Mouse (Mus musculus) ES-Bruce4 (cell line): ENCODE data around the gene A930033H14Rik. TPM values are rescaled to one million over a fixed set of nuclear protein-coding genes. Genes with fewer than 3 reads are reported as not detected.

Source experiments
- H3K27ac ChIP-seq: 2 replicates; pipeline ENCODE4 v1.5.1; 2012; ENCODE audit warnings: low read length, inconsistent platforms; ENCODE audit not compliant: insufficient read depth
- H3K27me3 ChIP-seq: 2 replicates; pipeline ENCODE4 v1.6.1; 2012; ENCODE audit warnings: mild to moderate bottlenecking, low read length, inconsistent platforms; ENCODE audit not compliant: control insufficient read depth, poor library complexity, insufficient read depth, severe bottlenecking
- H3K36me3 ChIP-seq: 2 replicates; pipeline ENCODE4 v1.6.1; 2012; ENCODE audit warnings: inconsistent platforms, mild to moderate bottlenecking, low read length, moderate library complexity; ENCODE audit not compliant: control insufficient read depth, poor library complexity, insufficient read depth, severe bottlenecking
- H3K4me1 ChIP-seq: one replicate; pipeline ENCODE4 v1.8.1; 2011; ENCODE audit warnings: low read length; ENCODE audit not compliant: control insufficient read depth, insufficient read depth
- H3K4me3 ChIP-seq: 2 replicates; pipeline ENCODE4 v1.5.1; 2011; ENCODE audit warnings: low read depth, mild to moderate bottlenecking, low read length
- H3K9ac ChIP-seq: 2 replicates; pipeline ENCODE4 v1.6.1; 2012; ENCODE audit warnings: low read depth, mild to moderate bottlenecking, inconsistent platforms; ENCODE audit not compliant: poor library complexity, severe bottlenecking
- H3K9me3 ChIP-seq: replicated peaks from 2 replicates; pipeline ENCODE4 v1.6.1; 2012; ENCODE audit warnings: mild to moderate bottlenecking, low read length, inconsistent platforms; ENCODE audit not compliant: control insufficient read depth, poor library complexity, insufficient read depth, severe bottlenecking
- CTCF ChIP-seq: IDR thresholded peaks from one replicate; pipeline ENCODE4 v1.8.1; 2011; ENCODE audit warnings: low read depth, low read length
- EP300 ChIP-seq: IDR thresholded peaks from 2 replicates; pipeline ENCODE4 v1.6.1; 2011; ENCODE audit warnings: low read depth, low read length; ENCODE audit not compliant: insufficient read depth
- POLR2A ChIP-seq: IDR thresholded peaks from one replicate; pipeline ENCODE4 v1.8.1; 2011; ENCODE audit warnings: low read length; ENCODE audit not compliant: insufficient read depth
- polyA plus RNA-seq: library from polyadenylated mRNA; stranded (reverse); fragments of >200 nt; gene quantifications from 2 replicates; pipeline ENCODE4 v1.2.4, GENCODE M21; 2011; ENCODE audit warnings: low read depth; ENCODE audit not compliant: missing spikeins, insufficient read depth, insufficient read length

Gene A930033H14Rik
- 0.40 and 0.52 TPM in 2 replicates for polyA plus RNA-seq

GRCm38 (mm10) chr10:69212542-69213440 lies at the start of gene A930033H14Rik:
Gene A930033H14Rik (minus strand): TSS chr10:69213098.
- Histone ChIP-seq H3K9me3 (no peaks in the 10 kb centered on the region), H3K4me3 (peak within 1 kb of the TSS; percentile 82), H3K27me3 (0 out of 2 replicates have a peak, but pooled peaks cover 2% of the 10 kb centered on the region), H3K4me1 (no peaks in the 10 kb centered on the region), H3K9ac (peak within 1 kb of the TSS; percentile 31), H3K36me3 (no peaks in the 10 kb centered on the region), H3K27ac (no peak within 1 kb of the TSS)
- TF ChIP-seq CTCF (no peak), EP300 (no peak), POLR2A (no peak)

- TF ChIP-seq POLR2A: no peak
- TF ChIP-seq EP300: no peak
- no peak for TF ChIP-seq CTCF
- H3K9me3 ChIP-seq: no peaks in the 10 kb centered on the region
Observed at GRCm38 (mm10) chr10:69259929-69260328, 47.0 kb upstream of the A930033H14Rik start.

GRCm38 (mm10) chr10:69259161-69259560 lies 46.3 kb upstream of the A930033H14Rik start:
- TF ChIP-seq POLR2A: no peak
- no peak for TF ChIP-seq EP300
- TF ChIP-seq CTCF: no peak
- H3K27ac ChIP-seq: no peak overlapping the region

More at GRCm38 (mm10) chr10:69259929-69260328, 47.0 kb upstream of the A930033H14Rik start:
- Histone ChIP-seq H3K4me3 (no peak overlapping the region), H3K36me3 (no peaks in the 10 kb centered on the region), H3K27ac (no peak overlapping the region), H3K9ac (no peak overlapping the region), H3K27me3 (no peaks in the 10 kb centered on the region), H3K4me1 (no peaks in the 10 kb centered on the region)

GRCm38 (mm10) chr10:69258588-69258987 lies 45.7 kb upstream of the A930033H14Rik start:
- Histone ChIP-seq H3K4me1 (no peaks in the 10 kb centered on the region), H3K36me3 (no peaks in the 10 kb centered on the region), H3K27me3 (no peaks in the 10 kb centered on the region), H3K9ac (no peak overlapping the region), H3K9me3 (no peaks in the 10 kb centered on the region), H3K27ac (no peak overlapping the region), H3K4me3 (no peak overlapping the region)
- TF ChIP-seq POLR2A: no peak
- TF ChIP-seq CTCF: no peak
- TF ChIP-seq EP300: no peak

More at GRCm38 (mm10) chr10:69259161-69259560, 46.3 kb upstream of the A930033H14Rik start:
- H3K9ac ChIP-seq: no peak overlapping the region
- no peaks in the 10 kb centered on the region for H3K4me1 ChIP-seq
- H3K36me3 ChIP-seq: no peaks in the 10 kb centered on the region
- H3K9me3 ChIP-seq: no peaks in the 10 kb centered on the region
- H3K27me3 ChIP-seq: no peaks in the 10 kb centered on the region
- no peak overlapping the region for H3K4me3 ChIP-seq

GRCm38 (mm10) chr10:69257592-69258133 lies 44.8 kb upstream of the A930033H14Rik start:
- Histone ChIP-seq H3K9ac (no peak overlapping the region), H3K36me3 (no peaks in the 10 kb centered on the region), H3K27me3 (no peaks in the 10 kb centered on the region), H3K4me1 (no peaks in the 10 kb centered on the region), H3K9me3 (no peaks in the 10 kb centered on the region), H3K27ac (no peak overlapping the region), H3K4me3 (no peak overlapping the region)
- TF ChIP-seq POLR2A: no peak
- no peak for TF ChIP-seq EP300
- no peak for TF ChIP-seq CTCF

- Histone ChIP-seq H3K9ac (no peak overlapping the region), H3K27me3 (no peaks in the 10 kb centered on the region), H3K4me1 (no peaks in the 10 kb centered on the region), H3K4me3 (no peak overlapping the region), H3K36me3 (no peaks in the 10 kb centered on the region), H3K9me3 (no peaks in the 10 kb centered on the region), H3K27ac (no peak overlapping the region)
- TF ChIP-seq EP300 (no peak), CTCF (no peak), POLR2A (no peak)
Observed at GRCm38 (mm10) chr10:69255594-69255993, 42.7 kb upstream of the A930033H14Rik start.
